Mouse (Mus musculus): ENCODE measurements around the gene Etfbkmt.
"Not testable (repeated sequence)": the region's sequence is repeated elsewhere in the genome, so short reads cannot be mapped to it uniquely, and the experiment has no call there.

DNA sequence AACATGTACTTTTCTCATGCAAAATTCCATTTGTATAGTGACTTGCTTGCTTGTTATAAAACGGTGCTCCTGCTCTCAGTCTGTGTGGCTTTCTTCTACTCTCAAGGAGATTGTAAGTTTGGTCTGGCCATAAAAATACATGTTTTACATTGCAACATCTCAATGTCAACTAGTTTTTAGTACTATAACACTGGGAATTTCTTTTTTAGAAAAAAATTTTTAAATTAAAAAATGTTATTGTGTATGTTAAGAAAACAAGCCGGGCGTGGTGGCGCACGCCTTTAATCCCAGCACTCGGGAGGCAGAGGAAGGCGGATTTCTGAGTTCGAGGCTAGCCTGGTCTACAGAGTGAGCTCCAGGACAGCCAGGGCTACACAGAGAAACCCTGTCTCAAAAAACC lies 9.8 kb upstream of the Etfbkmt start, which contains the start of gene Gm10203:
- not testable (repeated sequence) for TF ChIP-seq POLR2A (IDR thresholded peaks at IDR 0.05; ENCODE audit: borderline replicate concordance, extremely low read depth, low read depth, low read length); CTCF (IDR thresholded peaks at IDR 0.05; ENCODE audit: insufficient read depth, low read length)

Measured in lung, adult 2 months (tissue).